Mouse (Mus musculus) layer of hippocampus, adult 11-12 months (tissue): ENCODE data around the gene Gcgr.
"Not testable (repeated sequence)": the region's sequence is repeated elsewhere in the genome, so short reads cannot be mapped to it uniquely, and the experiment has no call there.

Source experiments
- DNase-seq: peaks from one replicate; pipeline ENCODE4 v3.0.0; 2022; ENCODE audit warnings: low spot score

The Gcgr gene

DNA sequence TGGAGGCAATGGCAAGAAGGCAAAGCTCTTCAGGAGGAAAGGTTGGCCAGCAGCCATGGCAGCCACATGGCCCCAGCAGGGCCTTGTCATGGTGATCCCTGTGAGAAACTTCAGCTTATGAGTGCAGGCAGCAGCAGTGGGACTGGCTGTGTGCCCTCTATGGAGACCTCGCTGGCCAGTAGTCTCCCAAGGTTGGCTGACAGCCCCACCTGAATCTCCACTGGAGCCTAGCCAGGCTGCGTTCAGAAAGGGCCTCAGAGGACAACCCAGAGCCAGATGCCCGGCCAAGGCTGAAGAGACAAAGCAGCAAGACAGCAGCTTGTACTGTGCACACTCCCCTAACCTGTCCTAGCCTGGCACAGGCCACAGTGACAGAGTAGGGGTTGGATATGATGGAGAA lies 8.0 kb downstream of the Gcgr start:
- DNase-seq: no peak

DNA sequence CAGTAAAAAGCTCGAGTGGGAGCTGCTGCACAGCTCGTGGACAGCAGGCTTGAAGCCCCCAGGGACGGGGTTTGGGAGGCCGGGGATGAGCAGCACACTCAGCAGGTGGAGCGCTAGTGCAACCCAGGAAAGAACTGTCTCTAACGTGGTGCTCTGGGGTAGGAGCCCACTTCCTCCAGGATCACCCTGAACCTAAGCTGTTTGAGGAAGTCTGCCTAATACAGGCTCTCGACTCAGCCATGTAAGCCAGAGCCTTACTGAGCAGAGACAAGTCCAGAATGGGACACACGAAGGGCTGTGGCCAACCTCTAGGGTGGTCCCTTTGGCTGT lies 8.4 kb downstream of the Gcgr start:
- no peak for DNase-seq

DNA sequence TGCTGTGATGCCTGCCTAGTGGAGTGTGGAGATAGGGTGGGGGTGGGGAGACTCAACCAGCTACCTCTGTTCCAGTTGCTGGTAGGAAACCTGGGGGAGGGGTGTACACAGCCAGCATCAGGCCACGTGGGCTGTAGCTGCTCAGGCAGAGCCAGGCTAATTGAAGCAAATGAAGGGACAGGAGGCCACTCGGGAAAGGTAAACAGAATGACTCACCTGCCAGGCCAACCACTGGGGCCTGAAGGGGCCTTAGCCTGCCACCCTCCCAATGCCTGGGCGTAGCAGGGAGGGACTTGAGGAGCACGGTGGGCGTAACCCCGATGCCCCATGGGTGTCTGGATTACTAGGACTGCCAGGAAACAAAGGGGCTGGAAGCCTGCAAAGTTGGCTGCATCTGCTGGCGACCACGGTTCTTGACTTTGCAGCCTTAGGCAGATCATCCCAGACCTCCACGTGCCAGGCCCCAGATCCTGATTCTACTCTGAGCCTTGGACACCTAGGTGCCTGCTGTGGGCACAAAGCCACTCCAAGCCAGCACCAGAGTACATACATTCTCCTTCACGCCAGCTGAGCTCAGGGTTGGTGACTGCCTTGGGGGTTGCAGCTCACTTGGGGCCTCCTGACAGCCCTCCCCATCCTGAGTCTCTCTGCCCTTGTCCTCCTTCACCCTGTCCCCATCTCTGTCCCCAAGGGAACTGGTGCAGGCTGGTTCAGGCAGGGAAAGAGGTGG lies 9.0 kb downstream of the Gcgr start:
- DNase-seq: no peak

DNA sequence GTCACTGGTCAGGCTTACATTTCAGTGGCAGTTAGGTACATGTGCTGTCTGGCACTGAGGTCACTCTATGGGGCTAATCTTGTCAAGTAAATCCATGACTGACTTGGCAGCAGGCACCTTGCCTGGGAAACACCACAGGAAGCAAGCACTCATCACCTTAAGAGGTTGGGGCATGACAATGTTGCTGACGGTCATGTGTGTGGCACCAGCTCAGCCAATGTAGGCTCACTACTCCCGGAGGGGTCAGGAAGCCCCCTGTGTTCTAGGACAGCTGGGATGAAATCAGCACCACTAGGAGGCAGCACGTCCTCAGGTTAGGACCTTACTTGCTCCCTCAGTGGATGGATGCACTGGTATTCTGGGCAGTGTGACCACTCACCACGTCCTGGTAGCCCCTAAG lies 11.4 kb downstream of the Gcgr start:
- DNase-seq: no peak

DNA sequence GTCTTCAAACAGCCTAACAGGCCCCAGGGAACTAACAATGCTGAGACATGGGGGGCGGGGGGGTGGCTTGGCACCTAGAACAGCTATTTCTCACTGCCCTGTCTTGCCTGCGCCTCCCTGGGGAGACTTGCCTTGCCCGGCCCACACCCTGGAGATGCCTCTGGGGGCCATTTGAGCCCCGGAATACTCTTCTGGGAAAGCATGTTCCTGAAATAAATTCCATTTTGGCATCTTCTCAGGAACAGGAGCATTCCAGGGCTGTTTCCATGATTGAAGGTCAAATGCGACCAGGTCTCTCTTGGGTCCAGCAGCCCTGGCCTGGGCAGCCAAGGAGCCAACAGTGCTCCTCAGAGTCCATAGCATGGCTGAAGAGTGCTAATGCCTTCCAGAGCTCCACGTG lies 11.9 kb downstream of the Gcgr start:
- DNase-seq: no peak

DNA sequence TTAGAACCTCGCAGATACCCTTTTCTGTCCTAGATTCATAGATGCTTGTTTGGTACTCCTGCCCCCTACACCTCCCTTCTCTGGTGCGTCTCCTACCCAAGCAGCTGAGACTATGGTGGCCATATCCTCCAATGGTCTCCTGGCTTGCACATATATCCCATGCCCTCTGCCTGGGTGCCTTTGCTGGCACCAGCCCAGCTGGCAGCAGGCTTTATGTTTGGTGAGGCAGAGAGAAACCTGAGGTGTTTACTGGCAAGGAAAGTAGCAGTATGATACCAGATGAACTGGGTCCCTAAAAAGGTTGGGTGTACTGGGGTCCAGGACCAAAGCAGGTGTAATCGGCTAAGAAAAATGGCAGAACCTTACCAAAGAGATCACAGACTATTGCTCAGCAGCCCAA lies 15.5 kb downstream of the Gcgr start:
- no peak for DNase-seq

DNA sequence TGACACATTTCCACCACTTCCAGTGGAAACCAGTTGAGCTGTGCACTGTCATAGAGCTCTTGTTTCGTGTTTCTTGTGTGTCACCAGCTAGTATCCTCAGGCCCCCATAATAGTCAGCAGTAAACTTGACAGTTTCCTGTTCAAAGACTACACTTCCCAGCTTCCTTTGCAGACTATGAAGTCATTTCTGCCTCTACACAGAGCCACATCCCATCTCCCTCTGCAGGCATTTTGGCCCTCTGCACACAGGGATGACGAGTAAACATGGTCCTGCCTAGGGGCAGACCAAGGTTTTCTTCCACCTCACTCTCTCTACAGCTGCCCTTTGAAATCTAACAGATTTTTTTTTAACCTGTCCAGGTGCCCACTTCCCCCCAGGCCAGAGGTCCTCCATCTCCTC lies 17.0 kb downstream of the Gcgr start:
- no peak for DNase-seq

DNA sequence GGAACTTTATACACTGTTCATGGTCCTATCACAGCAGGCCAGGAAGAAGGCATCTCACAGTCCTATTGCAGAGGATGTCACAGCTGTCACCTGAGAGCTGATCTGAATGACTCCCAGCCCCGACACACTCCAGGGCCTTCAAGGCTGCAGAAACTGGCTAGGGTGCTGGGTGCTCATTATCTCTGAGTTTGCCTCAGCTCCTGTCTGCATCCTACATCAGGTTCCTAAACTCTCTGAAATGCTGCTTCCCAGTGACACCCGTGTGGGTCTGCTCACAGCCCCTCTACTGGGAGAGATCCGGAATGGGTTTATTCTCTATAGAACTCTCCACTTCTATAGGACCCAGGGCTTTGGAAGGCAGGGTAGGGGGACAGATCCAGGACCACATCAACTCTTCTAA lies 17.7 kb downstream of the Gcgr start:
- DNase-seq: no peak

DNA sequence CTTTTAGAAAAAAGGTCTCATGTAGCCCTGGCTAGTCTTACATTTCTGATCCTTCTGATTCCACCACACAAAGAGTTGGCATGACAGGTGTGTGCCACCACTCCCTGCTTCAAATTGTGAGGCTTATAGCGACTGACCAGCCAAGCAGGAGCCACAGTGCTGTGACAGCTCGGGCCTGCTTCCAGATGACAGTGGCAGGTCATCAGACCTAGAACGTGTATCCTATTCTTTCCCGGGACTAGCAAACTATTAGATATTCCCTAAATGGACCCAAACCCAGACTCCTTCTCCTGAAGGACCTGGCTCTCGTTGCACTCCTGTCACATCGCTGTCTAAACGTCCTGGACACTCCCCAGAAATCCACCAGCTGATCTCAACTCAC lies 18.3 kb downstream of the Gcgr start:
- no peak for DNase-seq

DNA sequence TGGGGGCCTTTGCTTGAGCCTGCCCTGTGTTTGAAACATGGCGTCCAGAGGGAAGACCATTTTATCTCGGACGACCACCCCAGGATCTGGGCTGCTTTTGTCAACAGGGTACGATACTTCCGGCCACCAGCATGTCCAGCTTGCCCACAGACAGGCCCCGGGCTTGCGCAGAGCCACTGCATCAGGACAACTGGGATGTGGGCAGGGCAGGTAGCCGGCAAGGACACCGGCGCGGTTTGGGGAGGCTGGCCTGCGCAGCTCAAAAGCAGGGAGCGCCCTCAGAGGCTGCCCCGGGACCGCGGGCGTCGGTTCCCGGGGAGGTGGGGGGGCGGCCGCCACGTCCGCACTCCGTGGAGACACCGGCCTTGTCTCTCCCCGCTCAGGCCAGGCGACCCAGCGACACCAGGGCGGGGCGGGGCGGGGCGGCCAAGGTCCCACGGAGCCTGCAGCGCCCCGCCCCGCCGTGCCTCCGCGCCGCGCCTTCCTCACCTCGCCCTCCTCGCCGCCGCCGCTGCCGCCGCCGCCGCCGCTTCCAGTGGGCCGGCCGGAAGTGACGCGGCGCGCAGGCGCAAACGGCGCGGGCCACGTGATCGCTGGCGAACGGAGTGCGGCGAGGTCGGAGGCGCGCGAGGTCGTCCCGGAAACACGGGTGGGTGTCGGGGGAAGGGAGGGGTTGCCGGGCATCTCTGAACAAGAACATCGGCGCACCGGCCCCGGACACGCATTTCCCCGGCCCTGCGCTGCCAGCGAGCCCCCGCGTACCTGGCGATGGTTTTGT lies 18.9 kb downstream of the Gcgr start, which contains the start of gene Mcrip1:
TSS of gene Mcrip1 (minus strand) at position 560 of the 778 bp plus-strand sequence.
- peak; percentile 93 for DNase-seq

DNA sequence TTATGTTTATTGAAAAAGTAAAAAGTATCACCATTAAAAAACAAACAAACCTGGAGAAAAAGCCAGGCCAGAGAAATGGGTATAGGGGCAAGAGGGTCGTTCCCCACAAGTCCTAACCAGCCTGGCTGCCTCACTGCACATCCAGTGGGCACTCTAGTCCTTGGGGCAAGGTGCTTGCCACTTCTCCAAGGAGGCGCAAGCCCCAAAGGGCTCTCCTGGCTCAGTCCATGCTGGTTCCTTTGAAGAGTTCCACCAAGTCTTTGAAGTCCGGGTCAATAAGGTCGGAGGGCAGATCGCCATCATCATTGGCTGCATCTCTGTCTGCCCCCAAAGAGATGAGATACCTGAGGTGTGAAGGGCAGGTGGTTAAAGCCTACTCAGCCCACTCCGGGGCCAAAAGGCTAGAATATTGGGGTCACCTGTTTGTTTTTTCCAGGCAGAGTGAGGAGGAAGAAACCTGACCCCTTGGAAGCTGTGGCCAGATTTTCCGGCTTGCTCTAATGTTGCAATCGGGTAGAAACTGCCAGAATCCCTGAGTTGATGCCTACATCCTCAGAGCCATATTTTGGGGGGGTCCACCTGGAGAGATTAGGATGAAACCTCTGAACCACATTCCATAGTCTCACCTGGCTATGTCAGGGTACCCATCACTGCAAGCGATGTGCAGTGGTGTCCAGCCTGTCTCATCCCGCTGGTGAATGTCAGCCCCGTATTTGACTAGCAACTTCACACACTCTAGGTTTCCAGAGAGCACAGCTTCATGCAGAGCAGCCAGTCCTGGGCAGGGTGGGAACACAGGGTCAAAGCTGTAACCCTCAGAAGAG lies 19.7 kb downstream of the Gcgr start:
- DNase-seq: no peak

DNA sequence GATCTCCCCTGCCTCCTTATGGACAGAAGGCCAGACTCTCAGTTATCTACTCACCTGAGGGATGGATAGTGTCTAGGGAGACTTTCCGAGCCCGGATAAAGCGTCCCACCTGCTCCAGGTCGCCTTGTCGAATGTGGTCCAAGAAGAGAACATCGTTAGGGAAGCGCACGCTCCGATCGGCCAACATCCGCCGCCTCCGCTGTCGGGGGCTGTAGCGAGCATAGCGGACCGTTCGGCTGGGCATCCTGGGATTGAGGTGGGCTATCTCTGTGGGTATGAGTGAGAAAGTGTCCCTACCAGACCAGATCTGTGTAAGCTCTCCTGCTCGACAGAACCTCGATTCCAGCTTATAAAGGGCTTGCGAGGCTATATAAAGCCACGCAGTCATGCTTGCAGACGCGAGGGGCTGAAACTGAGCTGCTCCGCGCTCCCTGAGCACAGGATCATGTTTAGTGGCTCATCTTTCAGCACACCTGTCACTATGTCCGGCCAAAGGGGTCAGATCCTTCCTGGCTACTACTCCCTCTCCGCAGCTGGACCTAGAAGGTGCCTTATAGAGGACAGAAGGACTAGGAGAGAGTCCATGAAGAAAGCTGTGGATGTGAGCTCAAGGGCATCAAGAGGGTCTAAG lies 20.4 kb downstream of the Gcgr start, which contains the start of gene Ppp1r27:
TSS of gene Ppp1r27 (minus strand) at position 323 of the 631 bp plus-strand sequence.
- no peak for DNase-seq

DNA sequence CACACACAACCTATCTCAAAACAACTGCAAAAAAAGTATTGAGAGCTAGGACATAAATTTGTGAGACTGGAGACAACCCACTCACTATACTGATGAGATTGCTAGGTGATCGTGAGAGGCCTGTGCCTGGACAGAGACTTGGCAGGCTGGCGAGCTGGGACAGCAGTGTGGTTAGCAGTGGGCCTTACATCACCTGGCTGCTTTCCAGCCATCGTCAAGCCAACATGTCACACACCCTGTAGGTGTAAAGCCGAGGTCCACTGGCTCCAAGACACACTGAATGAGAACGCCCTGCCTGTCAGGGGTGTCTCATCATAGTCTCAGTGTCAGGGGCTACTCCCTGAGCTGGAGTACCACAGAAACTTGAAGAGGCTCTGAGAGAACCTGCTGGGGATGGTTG lies 22.2 kb downstream of the Gcgr start:
- no peak for DNase-seq

DNA sequence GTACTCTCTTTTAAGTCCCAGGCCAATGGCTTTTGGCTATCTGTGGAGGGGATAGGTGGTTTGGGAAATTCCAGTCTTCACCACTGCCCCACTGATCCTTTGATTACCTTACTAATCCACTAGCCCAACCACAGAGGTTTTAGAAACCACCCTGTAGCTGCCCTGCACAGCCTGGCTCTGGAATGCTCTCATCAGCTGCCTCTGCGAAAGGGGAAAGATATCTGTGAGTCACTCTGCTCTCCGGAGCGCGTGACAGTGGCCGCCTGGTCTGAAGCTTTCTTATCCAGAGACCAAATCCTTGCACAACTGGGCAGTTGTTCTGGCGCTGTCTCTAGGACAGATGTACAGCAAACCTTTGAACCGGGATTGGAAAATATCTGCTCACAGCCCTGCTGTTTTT lies 24.3 kb downstream of the Gcgr start:
- no peak for DNase-seq

DNA sequence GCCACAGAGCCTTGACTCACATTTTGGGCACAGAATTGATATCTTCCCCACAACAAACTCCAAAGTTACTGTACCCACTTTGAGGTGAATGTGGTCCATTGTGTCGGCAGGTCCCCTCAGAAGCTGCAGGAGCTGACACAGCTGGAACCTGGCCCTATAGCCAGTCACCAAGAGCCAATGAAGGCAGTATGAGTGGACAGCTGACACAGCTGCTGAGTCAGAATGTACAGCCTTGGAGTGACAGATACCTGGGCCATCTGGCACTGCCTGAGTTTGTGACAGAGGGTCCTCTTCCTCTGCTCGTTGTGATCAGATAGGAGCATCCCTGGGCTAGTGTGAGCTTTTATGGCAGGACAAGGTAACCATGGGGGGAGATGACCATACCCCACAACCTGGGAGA lies 24.8 kb downstream of the Gcgr start:
- DNase-seq: no peak

DNA sequence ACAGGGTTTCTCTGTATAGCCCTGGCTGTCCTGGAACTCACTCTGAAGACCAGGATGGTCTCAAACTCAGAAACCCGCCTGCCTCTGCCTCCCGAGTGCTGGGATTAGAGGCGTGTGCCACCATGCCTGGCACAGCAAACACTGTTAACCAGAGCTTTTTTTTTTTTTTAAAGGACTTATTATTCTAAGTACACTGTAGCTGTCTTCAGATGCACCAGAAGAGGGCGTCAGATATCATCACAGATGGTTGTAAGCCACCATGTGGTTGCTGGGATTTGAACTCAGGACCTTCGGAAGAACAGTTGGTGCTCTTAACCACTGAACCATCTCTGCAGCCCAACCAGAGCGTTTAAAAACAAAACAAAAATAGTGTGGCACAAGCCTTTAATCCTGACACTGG lies 28.3 kb downstream of the Gcgr start:
- not testable (repeated sequence) for DNase-seq

DNA sequence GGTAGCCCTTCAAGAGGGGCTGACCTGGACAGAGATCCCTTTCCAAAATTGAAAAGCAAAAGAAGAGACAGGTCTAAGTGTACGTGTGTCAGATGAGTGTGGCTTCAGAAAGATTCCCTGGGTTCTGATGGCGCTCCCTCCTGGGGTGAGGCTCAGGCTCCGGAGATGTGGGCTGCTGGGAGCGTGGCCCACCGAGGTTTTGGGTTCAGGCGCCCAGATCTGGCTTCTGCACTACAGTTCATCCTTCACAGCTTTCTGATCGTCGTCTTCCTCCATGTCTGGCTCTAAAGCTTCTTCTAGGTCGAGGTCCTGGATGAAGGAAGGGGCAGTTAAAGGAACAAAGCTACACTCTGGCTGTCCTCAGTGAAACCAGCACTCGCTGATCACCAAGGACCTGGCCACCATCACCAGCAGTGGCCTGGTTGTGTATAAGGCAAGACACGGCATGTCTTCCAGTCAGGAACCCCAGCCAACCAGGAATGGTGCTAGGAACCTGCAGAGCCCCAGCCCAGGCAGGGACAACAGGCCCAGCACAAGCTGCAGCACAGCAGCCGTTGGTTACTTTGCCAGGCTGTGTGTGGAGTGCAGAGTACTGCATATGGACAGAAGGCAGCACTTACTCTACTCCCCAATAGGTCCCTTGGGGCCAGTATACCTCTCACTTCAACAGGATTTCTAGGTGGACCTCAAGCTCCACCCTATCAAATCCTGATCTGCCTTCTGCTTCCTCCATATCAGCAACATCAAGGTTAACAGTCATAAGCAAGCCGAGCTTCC lies 30.6 kb downstream of the Gcgr start:
- DNase-seq: no peak

DNA sequence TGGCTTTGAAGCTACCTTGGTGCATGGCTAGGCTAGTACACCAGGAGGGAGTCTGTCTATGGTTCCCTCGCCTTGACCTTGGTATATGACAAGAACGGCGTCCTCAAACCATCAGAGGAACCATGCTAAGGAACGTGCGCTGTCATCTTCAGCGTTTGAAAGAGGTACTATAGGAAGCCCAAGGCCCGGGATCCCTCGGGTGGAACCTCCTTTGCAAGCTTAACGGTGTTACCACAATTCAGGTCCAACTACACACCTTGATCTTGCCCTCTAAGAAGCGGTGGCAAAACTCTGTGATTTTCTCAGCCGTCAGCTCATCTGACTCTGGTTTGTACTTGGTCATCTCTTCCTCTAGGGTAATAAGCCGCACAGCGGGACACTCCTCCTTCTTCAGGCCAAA lies 32.5 kb downstream of the Gcgr start:
- DNase-seq: no peak

DNA sequence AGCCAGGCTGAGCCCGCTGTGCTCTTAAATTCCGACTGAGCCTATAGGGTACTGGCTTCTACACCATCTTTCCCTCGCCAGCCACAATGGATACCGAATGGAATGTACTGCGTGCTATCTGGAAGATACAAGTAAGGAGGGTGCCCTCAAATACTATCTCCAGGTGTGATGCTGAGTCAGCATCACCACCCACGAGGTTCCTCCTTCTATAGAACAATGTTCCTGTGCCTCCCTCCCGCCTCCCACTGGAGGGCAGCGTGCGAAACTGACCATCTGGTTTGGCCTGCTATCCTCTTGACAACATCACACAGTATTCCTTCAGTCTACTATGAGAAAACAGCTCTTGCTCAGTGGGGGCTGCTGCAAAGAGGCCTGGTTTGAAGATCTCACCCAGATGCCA lies 34.6 kb downstream of the Gcgr start:
- no peak for DNase-seq

DNA sequence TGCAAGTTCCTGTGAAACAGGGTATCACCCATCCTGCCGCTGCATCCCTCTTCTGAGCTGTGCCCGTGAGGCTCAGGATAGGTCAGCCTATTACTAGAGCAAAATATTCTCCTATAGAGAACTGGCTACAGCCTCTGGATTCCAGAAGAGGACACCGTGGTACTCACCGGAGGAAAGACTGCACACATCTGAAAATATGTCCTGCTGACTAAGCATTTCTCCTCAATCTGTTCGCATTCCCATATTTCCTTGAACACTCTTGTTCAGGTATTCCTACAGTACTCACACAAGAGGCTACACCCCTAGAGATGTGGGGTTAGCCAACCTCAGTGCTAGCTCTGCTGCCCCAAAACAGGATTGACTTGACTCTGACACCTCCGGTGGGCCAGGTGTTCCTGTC lies 37.8 kb downstream of the Gcgr start:
- no peak for DNase-seq

DNA sequence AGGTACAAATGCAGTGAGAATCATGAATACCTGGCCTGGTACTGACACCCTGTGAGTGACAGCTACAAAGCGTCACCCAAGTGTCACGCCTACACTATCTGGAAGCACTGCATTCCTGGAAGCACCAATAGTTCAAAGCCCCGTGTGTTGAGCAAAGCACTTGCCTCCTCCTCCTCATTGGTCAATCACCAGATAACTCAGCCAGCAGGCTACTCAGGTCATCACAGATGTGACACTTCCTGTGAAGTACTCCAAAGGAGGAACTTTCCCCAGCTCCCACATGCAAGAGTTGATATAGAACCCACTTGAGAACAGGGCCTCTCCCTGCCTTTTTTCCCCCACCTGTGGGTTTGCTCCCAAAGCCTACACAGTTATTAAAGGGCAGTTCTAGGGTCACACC lies 40.6 kb downstream of the Gcgr start:
- DNase-seq: no peak
